Mouse (Mus musculus) thymus, postnatal 36 days (tissue): ENCODE measurements around the gene Klhdc9.
A peak's percentile ranks its signal among the peaks of the same experiment; 100 is the strongest.
"Not testable (repeated sequence)": the region's sequence is repeated elsewhere in the genome, so short reads cannot be mapped to it uniquely, and the experiment has no call there.

Experiments
- DNase-seq, 2 experiments: peaks; one replicate each; pipeline ENCODE4 v3.0.0; 2022; ENCODE audit warnings: mixed read lengths in 2 of 2

Gene Klhdc9

GRCm38 (mm10) chr1:171355812-171356340, 4.7 kb downstream of the Klhdc9 start:
- peak; percentile 51 to 64 for DNase-seq

DNA sequence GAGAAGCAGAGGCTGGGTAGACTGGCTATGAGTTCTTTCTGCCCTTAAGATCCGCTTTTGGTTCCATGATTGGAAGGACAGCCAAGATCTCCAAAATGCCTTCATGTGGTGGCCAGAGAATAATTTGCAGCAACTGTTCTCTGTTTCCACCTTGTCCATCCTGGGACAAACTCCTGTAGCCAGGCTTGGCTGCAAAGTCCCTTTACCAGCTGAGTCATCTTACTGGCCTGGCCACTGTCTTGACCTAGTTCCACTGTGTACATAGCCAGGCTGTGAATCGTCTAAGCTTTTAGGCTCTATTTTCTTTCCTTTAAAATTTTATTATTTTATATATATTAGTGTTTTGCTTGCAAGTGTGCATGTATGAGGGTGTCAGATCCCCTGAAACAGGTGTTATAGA, 11.4 kb downstream of the Klhdc9 start:
- no peak for DNase-seq

DNA sequence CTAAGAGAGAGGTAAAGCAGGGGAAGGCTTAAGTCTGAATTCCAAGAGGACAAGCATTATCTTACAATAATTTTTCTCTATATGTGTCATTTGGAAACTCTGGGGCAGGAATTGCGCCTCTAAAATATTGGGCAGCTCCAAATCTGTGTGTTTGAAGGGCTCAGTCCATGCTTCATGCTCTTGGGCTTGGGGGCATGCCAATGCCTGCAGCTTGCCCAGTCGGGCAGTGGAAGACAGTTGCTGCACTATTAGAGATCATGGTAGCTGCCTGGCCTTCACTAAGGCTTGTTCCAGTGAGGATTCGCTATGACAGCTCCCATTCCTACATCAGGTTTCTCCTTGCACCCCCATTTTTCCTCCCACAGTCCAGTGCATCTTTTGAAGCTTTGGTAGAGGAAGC, 11.9 kb downstream of the Klhdc9 start:
- DNase-seq, result no peak

- DNase-seq, result no peak
Observed at GRCm38 (mm10) chr1:171346095-171346450, 14.5 kb downstream of the Klhdc9 start.

DNA sequence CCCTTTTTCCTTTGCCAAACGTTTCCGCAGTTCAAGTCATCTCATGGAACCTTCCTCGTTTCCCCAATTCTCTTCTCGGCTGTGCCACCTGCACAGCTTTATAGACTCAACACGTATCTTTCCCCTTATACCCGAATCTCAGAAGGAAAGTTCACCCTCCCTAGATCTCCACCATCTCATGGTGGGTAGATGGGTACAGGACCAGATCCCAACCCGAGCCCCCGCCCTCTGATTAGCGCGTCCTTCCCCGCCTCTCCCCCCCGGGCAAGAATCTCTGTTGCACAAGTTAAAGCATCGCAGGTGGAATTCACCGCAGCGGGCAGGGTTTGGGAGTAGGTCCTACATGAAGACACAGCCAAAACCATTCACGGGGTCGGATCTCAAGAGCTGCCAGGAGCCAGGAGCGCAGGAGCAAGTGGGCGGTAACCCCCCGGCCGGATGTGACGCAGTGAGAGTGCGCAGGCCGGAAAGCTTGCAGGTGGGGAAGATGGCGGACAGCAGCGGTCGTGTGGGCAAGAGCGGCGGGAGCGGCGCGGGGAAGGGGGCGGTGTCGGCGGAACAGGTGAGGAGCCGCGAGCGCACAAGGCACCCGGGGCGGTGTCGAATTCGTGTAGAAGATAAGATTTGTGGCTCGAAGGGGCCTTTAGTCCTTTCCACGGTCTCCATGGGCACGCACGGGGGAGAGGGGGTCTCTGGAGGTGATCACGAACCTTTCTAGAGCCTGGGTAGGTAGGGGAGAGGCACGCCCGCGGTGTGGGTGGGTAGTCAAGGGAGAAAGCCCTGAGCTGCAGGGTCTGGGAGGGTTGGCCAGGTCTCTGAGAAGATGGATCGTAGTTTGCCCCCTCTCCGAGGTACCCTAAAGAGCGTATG, 15.1 kb downstream of the Klhdc9 start, which contains the start of the genes Nit1 and Pfdn2:
Nit1 (minus strand) TSS at position 422 of the 870 bp plus-strand sequence.
Pfdn2 (plus strand) TSS at position 446 of the 870 bp plus-strand sequence.
- DNase-seq, result peak; percentile 86 to 90

DNA sequence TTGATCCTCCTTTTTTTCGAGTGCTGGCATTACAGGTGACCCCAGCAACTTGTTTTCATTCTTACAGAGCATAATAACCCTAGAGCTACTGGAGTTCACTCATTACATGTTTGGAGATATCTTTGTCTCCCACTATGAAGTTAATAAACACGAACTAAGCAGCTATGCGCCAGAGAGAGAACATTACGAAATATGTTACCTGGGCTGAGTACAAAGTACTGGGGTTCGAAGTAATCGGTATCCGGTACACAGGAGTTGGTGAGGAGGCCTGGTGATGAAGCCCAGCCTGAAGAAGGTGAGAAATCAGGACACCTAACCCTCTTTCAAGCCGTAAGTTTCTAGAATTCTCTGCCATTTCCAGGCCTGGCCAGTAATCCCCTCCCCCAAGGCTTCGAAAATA, 15.9 kb downstream of the Klhdc9 start:
- no peak for DNase-seq

- DNase-seq, result peak in 1 of 2 experiments; percentile 8
Observed at GRCm38 (mm10) chr1:171343922-171344677, 16.5 kb downstream of the Klhdc9 start.

DNA sequence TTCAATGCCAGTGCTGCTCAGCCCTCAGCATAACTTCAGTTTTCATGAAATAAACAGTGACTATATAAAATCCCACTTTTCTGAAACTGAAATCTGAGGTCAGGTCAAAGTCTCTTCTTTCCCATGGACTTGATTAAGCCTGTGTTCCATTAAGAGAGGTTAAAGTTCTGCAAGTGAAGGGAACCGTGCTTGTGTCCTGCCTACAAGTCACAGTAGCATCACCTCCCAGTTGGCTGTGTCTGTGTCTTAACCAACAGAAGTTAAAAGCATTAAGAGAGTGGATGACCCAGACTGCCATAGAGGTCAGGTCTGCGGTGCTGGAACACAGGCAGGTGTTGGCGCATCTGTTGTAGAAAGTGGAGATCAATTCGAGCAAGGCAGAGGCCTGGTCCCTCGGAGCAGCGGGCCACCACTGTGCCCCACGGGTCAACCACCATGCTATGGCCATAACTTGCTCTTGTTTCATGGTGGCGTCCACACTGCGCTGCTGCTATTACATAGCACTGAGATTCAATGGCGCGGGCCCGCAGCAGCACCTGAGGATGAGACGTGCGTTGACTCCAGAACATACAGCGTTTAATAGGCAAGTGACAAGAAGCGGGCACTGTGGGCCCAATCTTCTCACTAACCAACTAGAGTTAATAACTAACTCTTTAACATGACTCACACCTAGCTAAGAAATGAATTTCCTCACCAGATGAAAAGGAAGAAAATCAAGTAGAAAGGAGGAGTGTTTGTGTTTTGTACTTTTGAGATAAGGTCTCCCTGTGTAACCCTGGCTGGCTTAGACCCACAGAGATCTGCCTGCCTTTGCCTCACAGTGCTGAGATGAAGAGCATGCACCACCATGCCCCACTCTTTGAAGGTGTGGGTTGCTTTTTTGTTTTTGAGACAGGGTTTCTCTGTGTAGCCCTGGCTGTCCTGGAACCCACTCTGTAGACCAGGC, 18.1 kb downstream of the Klhdc9 start:
- no peak for DNase-seq

- no peak for DNase-seq
Observed at GRCm38 (mm10) chr1:171330216-171330560, 30.4 kb downstream of the Klhdc9 start.

DNA sequence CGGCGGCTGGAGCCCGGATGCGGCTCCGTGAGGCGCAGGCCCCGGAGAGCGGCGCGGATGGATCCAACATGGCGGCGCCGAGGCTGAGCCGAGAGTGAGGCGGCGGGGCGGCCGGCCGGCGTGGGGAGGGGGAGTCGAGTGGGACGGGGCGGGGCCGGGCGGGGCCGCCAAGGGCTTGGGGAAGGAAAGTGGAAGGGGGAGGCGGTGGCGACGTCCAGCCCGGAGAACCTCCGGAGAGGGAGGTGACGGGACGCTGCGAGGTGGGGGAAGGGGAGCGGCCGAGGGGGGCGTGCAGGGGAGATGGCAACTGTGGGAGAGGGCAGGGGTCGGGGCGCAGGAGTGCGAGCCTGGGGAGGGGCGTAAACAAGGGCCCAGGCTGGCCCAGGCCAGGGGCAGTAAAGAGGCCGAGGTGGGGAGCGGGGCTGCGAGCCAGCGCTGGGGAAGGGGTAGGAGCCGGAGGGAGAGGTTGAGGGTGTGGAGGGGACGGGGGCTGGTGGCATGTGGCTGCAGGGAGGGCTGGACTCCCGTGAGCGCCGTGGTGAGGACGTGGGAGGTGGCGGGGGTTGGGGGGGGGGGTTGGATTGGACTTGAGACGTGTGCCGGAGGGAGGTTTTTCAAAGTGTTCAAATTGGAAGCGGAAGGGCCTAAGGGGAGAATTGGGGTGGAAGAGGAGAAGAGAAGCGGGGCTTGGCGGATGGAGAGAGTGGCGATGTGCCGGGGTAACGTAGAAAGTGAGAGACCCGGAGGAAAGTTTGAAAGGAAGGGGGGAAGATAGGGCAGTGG, 31.0 kb downstream of the Klhdc9 start:
- DNase-seq, result no peak

GRCm38 (mm10) chr1:171328839-171329432, 31.7 kb downstream of the Klhdc9 start, which contains the start of gene Dedd:
Gene Dedd, plus strand, starts transcription at chr1:171329145.
- DNase-seq, result peak; percentile 89 to 92

DNA sequence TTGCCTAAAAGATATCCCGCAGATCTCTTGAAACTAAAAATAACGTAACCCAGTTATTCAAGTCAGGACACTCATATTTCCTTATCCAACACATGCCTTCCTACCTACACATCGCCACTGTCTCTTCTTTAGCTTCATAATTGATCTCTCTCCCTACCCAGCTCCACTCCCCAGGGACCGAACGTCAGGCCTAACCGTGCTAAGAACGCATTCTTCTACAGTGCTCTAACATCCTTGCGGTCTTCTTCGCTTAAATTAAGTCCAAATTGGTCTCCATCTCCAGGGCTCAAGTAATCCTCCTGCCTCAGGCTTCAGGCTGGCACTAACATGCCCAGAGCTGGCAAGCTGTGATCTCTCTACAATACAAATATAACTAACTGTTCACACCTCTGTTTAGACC, 32.4 kb downstream of the Klhdc9 start:
- no peak for DNase-seq

- DNase-seq, result not testable (repeated sequence)
Observed at GRCm38 (mm10) chr1:171326588-171326987, 34.0 kb downstream of the Klhdc9 start.

- DNase-seq, result no peak
Observed at GRCm38 (mm10) chr1:171325571-171325970, 35.0 kb downstream of the Klhdc9 start.

GRCm38 (mm10) chr1:171322012-171322411, 38.6 kb downstream of the Klhdc9 start:
- no peak for DNase-seq

DNA sequence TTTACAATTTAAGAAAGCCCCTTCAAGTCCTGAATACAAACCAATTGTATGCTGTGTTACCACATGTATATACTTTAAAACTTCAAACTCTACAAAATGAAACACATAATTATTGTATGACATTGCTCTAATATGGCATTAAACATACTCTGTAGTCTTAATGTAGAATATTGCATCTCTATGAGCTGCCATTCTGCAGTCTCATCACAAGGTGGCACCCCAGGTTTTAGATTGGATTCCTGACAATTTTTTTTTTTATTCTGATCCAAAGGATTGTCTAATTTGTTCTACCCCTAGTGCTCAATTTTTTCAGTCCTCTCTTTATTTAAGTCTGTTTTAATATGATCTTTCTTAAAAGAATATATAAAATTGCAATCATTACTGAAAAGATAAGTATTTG, 39.2 kb downstream of the Klhdc9 start:
- no peak for DNase-seq

GRCm38 (mm10) chr1:171320151-171320550, 40.4 kb downstream of the Klhdc9 start:
- DNase-seq, result no peak

DNA sequence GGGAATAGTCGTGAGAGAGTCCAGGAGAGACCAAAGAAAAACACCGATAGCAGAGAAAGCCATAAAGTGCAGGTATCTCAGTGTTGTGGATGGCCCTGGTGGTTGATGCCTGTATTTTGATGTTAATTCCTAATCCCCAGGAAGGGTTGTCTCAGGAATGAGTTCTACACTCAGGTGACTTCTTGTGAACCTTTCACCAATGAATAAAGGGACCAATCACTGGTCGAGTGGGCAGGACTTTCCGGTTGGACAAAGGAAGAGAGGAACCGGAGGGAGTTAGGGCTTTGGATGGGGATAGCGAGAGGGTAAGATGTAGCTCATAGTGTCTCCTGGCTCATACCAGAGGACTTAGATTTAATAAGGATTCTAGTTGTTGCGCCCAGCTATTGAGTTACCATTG, 40.9 kb downstream of the Klhdc9 start:
- DNase-seq, result no peak

DNA sequence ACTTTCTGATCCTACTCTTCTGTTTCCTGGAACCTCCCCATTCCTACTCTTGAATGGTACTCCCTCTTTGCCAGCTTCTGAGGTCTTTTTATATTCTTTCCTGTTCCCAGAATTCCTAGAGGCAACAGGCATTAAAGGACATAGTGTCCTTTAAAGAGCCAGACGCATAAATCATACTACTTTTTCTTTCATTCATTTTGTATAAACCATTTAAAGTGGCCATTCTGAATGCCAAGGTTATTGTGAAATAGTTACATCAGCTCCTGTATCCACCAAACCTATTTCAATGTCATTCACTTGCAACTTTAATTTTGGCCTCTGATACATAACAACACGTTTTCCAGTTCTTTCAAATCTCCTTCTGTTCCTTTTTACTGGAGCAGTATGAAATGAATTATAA, 51.3 kb downstream of the Klhdc9 start:
- no peak for DNase-seq
